8 mouse cellular contexts compared by ENCODE assay signal in the genomic region with DNA sequence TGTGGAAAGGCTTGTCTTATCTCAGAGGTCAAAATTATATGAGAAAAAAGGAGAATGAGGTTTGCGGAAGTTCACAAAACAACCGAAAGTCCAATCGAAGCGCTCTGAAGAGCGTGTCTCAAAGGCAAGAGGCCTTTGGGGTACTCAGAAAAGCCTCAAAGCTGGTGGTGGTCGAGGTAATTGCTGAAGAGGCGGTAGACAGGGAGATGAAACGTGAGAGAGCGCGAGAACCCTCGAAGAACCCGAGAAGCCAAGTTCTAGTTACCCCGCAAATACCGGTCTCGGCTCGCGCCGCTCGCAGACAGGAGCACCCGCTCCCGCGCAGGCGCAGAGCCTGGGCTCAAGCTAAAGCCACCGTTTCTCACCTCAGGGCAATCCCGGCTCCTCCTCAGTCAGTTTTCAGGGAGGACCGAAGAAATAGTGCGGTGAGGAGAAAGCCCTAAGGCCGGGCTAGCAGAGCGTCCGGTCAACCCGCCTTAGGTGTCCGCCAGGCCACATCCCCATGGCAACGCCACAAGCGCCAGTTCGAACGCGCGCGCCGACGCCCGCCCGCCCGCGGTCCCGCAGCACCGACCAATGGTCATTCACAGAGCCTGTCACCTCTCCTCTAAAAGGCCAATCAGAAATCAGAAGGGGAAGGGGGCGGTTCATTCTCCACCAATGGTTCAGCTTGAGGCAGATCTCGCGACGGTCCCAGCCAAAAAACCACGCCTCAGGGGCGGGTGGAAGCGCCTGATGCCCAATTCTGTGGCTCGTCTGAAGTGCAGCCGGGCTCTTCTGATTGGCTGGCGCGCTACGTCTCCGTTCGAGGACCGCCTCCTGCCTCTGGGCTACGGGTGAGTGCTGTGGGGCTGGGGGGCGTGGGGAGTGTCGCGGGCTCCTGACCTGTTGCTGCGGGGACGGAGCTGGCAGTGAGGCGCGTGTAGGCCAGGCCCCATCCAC. TPM values are rescaled to one million over a fixed set of nuclear protein-coding genes. Genes with fewer than 3 reads are reported as not detected.
DNase-seq lines count a peak whose midpoint lies in the region; ATAC-seq lines count a peak whose summit lies in the region.

Kif24 (minus strand) TSS at position 543 of the 942 bp plus-strand sequence.
Nudt2 (plus strand) TSS at position 807 of the 942 bp plus-strand sequence.

- peak; percentile 99 for DNase-seq in adrenal gland, adult (ENCODE audit: inconsistent age in 2 of 2, low spot score in 1 of 2)
- DNase-seq in embryo, embryonic 10.5 days (ENCODE audit: low spot score) = peak; percentile 100
- peak; percentile 98 for DNase-seq in gastrocnemius, postnatal 14 days
- DNase-seq in left cerebral cortex, postnatal 10 days (ENCODE audit: extremely low spot score in 1 of 2, low spot score in 2 of 2) = peak; percentile 99
- DNase-seq in right cerebral cortex, postnatal 25 days = peak; percentile 98
- DNase-seq in urinary bladder, postnatal 4 days (ENCODE audit: low spot score in 2 of 2) = peak; percentile 97

- peak; percentile 98 for ATAC-seq in inflammation-experienced regulatory T-cells, adult 6 months
- ATAC-seq in megakaryocyte-erythroid progenitor cell, adult 5-6 weeks (replicated peaks; ENCODE audit: low FRiP score, low TSS enrichment, poor library complexity, severe bottlenecking) = peak; percentile 97

- intact Hi-C loops in gastrocnemius, postnatal 14 days (cut with DNase I; ENCODE audit: low total_unique reads) = no loop called here
- intact Hi-C loops in left cerebral cortex, postnatal 10 days (cut with DNase I) = loop anchor here (5.0 kb wide), 2 partner anchors 43 to 153 kb away; no protein-coding TSS in a partner anchor

RNA-seq across cellular contexts. Expression of gene Kif24, which starts in this region (rescaled TPM):
- 1 to 10 TPM in 1 of 2 experiments, under 1 TPM in 1; 0.86 to 1.3 TPM for total RNA-seq in gastrocnemius, postnatal 14 days (2021)
- 1 to 10 TPM; 1.2 to 4.7 (median 1.5) TPM for polyA plus RNA-seq in inflammation-experienced regulatory T-cells, adult 6 months (2017; shearing (Covaris generic))
- 1 to 10 TPM; 1.5 to 1.6 TPM for total RNA-seq in left cerebral cortex, postnatal 10 days (2021)
- 29.6 and 35.0 TPM in 2 replicates for total RNA-seq in megakaryocyte-erythroid progenitor cell, adult 5-6 weeks (2014; fragmentation: Nextera tagmentation)
- total RNA-seq in megakaryocyte-erythroid progenitor cell, adult 5-6 weeks (2017) = 10.8 and 14.9 TPM in 2 replicates

RNA-seq across cellular contexts. Expression of gene Nudt2, which starts in this region (rescaled TPM):
- 10 to 100 TPM; 20.8 to 22.4 TPM for total RNA-seq in gastrocnemius, postnatal 14 days (2021)
- polyA plus RNA-seq in inflammation-experienced regulatory T-cells, adult 6 months (2017; shearing (Covaris generic)) = 10 to 100 TPM; 15.3 to 22.1 (median 17.8) TPM
- 10 to 100 TPM; 32.8 to 34.8 TPM for total RNA-seq in left cerebral cortex, postnatal 10 days (2021)
- 18.1 and 27.4 TPM in 2 replicates for total RNA-seq in megakaryocyte-erythroid progenitor cell, adult 5-6 weeks (2014; fragmentation: Nextera tagmentation)
- total RNA-seq in megakaryocyte-erythroid progenitor cell, adult 5-6 weeks (2017) = 18.2 and 40.3 TPM in 2 replicates

Comparison
In these comparisons a context has a peak if more than half of its experiments do, and no peak if none do; other contexts are left out.
1. Peak in every context shown above with its lines: DNase-seq and ATAC-seq.
2. RNA of gene Kif24 (total RNA-seq): 10.8 to 35.0 TPM in megakaryocyte-erythroid progenitor cell, adult 5-6 weeks; 1.5 to 1.6 TPM in left cerebral cortex, postnatal 10 days and 0.86 to 1.3 TPM in gastrocnemius, postnatal 14 days; every median in the first group is over 4 times any median in the second.